Mouse (Mus musculus) c-Kit-positive CD71-positive TER-119-positive erythroid progenitor cells, embryonic 14.5 days (primary cell): ENCODE data around the gene Tnni1.

Experiments used
- DNase-seq: peaks from one replicate; pipeline ENCODE4 v3.0.0-alpha.2; 2013; ENCODE audit warnings: low spot score

Gene Tnni1

GRCm38 (mm10) chr1:135844481-135844880, 65.2 kb downstream of the Tnni1 start:
- no peak for DNase-seq

GRCm38 (mm10) chr1:135846632-135847031, 67.4 kb downstream of the Tnni1 start:
- no peak for DNase-seq

GRCm38 (mm10) chr1:135847139-135847562, 67.9 kb downstream of the Tnni1 start:
- DNase-seq: peak; percentile 74

GRCm38 (mm10) chr1:135847611-135848351, 68.5 kb downstream of the Tnni1 start:
- no peak for DNase-seq

GRCm38 (mm10) chr1:135850722-135851512, 71.7 kb downstream of the Tnni1 start:
- peak; percentile 23 for DNase-seq

- DNase-seq: no peak
Observed at GRCm38 (mm10) chr1:135852044-135852756, 73.0 kb downstream of the Tnni1 start.

- DNase-seq: no peak
Observed at GRCm38 (mm10) chr1:135853200-135853599, 74.0 kb downstream of the Tnni1 start.

- DNase-seq: no peak
Observed at GRCm38 (mm10) chr1:135854591-135855343, 75.5 kb downstream of the Tnni1 start.

GRCm38 (mm10) chr1:135855344-135855687, 76.1 kb downstream of the Tnni1 start:
- no peak for DNase-seq

- no peak for DNase-seq
Observed at GRCm38 (mm10) chr1:135856070-135856469, 76.8 kb downstream of the Tnni1 start.

GRCm38 (mm10) chr1:135857137-135857775, 78.0 kb downstream of the Tnni1 start:
- no peak for DNase-seq

GRCm38 (mm10) chr1:135858533-135858932, 79.3 kb downstream of the Tnni1 start:
- no peak for DNase-seq
